Mouse (Mus musculus): ENCODE measurements at regions not wholly inside any gene's neighbourhood (a gene's known extent, or its start where the extent isn't known, plus 50 kb on each side); places are given as distances from the start of the nearest gene placed in this dataset.

DNA sequence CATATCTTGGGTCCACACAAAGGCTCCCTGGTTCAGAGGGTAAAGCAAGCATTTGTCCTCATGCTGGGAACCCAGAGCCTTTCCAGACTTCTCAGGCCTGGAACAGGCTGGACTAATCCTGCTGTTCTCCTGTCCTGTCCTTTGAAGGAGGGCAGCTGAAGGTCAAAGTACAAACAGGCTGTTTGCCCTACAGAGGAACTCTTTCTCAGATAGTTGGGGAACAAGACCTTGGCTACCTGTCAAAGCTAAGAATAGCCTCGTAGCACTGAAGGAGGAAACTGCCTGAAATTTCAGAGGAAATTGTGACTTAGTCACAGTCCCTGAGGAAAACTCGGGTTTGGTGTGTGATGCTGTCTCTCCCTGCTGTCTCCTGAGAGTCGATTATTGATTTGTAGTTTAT lies 245.6 kb upstream of the N4bp1 start:
- in situ Hi-C loops (cut with MboI, MseI), result no loop called here

DNA sequence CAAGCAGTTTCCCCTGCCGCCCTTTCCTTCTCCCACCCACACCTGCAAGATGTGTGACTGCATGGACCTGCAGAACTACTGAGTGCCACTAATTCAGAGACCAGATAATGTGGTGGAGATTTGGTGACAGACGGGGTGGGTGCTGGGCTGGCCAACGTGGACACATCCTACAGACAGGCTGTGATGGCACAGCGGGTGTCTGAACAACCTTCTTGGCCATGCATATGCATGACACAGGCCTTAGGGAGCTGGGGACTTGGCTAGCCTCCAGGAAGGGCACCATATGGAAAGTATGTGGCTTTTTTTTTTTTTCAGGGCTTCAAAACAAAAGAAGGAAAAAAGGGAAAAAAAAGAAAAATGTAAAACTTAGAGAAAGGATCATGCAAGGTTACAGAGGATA lies 243.5 kb upstream of the N4bp1 start:
- in situ Hi-C loops (cut with MboI, MseI), result no loop called here

- in situ Hi-C loops (cut with MboI, MseI), result no loop called here
Measured at GRCm38 (mm10) chr8:87116190-87116765, 231.2 kb upstream of the N4bp1 start.

DNA sequence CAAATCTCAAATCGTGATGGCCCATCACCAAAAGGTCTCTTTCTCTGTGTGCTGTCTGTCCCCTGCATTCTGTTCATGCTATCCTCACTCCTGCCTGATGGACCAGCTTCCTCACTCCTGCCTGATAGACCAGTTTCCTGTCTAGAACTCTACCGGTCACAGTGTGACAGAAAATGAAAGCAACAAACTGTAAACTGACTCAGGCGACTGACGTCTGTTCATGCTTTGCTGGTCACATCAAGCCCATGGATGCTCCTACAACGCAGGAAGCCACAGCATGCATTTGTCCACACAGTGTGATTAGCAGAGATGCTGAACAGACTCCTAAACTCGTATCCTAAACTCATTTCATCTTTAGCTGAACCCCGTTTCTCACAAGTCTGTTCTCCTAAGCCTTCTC lies 227.3 kb upstream of the N4bp1 start:
- in situ Hi-C loops (cut with MboI, MseI), result no loop called here

- in situ Hi-C loops (cut with MboI, MseI), result no loop called here
Measured at GRCm38 (mm10) chr8:87105106-87105505, 220.0 kb upstream of the N4bp1 start.

GRCm38 (mm10) chr8:87095211-87095610 lies 210.2 kb upstream of the N4bp1 start:
- in situ Hi-C loops (cut with MboI, MseI), result no loop called here

GRCm38 (mm10) chr8:87094685-87095084 lies 209.6 kb upstream of the N4bp1 start:
- in situ Hi-C loops (cut with MboI, MseI), result no loop called here

- in situ Hi-C loops (cut with MboI, MseI), result no loop called here
Measured at GRCm38 (mm10) chr8:87093716-87094115, 208.7 kb upstream of the N4bp1 start.

DNA sequence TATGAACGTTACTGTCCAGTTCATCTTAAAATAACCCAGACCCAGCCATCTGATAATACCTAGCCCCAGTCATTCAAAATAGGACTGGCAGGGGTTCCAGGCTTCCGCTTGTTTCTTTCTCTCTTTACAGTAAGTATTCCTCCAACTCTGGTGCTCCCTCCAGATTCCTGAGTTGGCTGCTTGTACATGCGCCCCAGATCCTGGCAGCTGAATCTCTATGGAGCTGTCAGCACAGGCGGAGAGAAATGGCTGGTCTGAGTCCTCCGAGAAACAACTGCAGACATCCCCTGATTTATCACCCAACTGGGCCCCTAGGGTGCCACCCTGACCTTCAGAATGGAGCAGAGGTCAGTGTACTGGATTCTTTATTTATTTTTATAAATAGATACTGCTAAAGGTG lies 208.0 kb upstream of the N4bp1 start:
- in situ Hi-C loops (cut with MboI, MseI), result no loop called here

GRCm38 (mm10) chr8:87087451-87088095 lies 202.5 kb upstream of the N4bp1 start:
- in situ Hi-C loops (cut with MboI, MseI), result loop anchor here in 1 of 2 experiments (5.0 kb wide), 1 partner anchor 435 kb away; no protein-coding TSS in a partner anchor

- in situ Hi-C loops (cut with MboI, MseI), result no loop called here
Measured at GRCm38 (mm10) chr8:87078260-87078659, 193.2 kb upstream of the N4bp1 start.

- in situ Hi-C loops (cut with MboI, MseI), result no loop called here
Measured at GRCm38 (mm10) chr8:87075921-87076320, 190.9 kb upstream of the N4bp1 start.

GRCm38 (mm10) chr8:87071224-87071623 lies 186.2 kb upstream of the N4bp1 start:
- in situ Hi-C loops (cut with MboI, MseI), result no loop called here

GRCm38 (mm10) chr8:87067106-87067505 lies 182.0 kb upstream of the N4bp1 start:
- in situ Hi-C loops (cut with MboI, MseI), result loop anchor here in 1 of 2 experiments (10.0 kb wide), 1 partner anchor 1702 kb away; no protein-coding TSS in a partner anchor

GRCm38 (mm10) chr8:87064768-87065167 lies 179.7 kb upstream of the N4bp1 start:
- in situ Hi-C loops (cut with MboI, MseI), result loop anchor here in 1 of 2 experiments (10.0 kb wide), 1 partner anchor 1700 kb away; no protein-coding TSS in a partner anchor

DNA sequence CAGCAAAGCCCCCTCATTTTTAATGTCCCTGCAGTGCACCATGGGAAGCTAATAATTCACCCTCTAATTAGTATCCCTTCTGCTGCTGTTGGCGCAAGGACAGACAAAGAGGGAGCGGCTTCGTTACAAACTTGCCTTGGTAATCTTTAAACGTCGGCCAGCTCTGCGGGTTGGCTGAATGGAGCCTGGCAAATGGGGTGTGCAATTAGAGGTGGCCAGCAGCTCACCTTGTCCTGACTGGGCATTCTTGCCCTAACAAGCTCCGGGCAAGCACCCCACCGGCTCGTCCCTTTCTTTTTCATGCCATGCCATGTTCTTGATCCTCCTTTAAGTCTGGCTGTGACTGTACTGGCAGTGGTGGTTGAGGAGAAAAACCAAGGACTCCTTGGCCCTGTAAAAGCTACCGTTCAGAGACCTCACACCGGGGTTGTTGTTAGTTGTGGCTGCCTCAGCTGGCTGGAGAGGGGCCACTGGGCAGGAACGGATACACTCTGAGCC lies 179.2 kb upstream of the N4bp1 start:
- in situ Hi-C loops (cut with MboI, MseI), result loop anchor here in 1 of 2 experiments (10.0 kb wide), 1 partner anchor 1699 kb away; no protein-coding TSS in a partner anchor

GRCm38 (mm10) chr8:87063588-87063987 lies 178.5 kb upstream of the N4bp1 start:
- in situ Hi-C loops (cut with MboI, MseI), result loop anchor here in 1 of 2 experiments (10.0 kb wide), 1 partner anchor 1699 kb away; no protein-coding TSS in a partner anchor

GRCm38 (mm10) chr8:87049746-87050145 lies 164.7 kb upstream of the N4bp1 start:
- in situ Hi-C loops (cut with MboI, MseI), result no loop called here

- in situ Hi-C loops (cut with MboI, MseI), result no loop called here
Measured at GRCm38 (mm10) chr8:87049196-87049595, 164.1 kb upstream of the N4bp1 start.

- in situ Hi-C loops (cut with MboI, MseI), result no loop called here
Measured at GRCm38 (mm10) chr8:87046590-87046989, 161.5 kb upstream of the N4bp1 start.

DNA sequence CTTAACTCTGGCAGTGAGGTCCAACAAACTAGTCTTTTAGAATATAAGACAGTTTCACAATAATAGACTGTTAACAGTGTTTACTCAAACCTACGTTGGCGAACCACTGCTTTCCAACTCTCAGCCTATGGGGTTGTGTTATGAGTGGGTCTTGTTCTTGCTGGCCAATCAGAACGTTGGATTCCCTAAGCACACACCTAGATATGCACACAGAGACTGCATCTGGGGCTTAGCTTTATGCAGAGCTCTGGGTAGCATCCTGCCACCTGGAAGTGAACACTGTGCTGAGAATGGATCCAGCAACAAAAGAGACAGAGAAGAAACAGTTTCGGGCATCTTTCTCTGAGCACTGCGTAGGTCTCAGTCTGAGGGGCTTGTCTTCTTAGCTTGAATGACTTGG lies 158.0 kb upstream of the N4bp1 start:
- in situ Hi-C loops (cut with MboI, MseI), result no loop called here

DNA sequence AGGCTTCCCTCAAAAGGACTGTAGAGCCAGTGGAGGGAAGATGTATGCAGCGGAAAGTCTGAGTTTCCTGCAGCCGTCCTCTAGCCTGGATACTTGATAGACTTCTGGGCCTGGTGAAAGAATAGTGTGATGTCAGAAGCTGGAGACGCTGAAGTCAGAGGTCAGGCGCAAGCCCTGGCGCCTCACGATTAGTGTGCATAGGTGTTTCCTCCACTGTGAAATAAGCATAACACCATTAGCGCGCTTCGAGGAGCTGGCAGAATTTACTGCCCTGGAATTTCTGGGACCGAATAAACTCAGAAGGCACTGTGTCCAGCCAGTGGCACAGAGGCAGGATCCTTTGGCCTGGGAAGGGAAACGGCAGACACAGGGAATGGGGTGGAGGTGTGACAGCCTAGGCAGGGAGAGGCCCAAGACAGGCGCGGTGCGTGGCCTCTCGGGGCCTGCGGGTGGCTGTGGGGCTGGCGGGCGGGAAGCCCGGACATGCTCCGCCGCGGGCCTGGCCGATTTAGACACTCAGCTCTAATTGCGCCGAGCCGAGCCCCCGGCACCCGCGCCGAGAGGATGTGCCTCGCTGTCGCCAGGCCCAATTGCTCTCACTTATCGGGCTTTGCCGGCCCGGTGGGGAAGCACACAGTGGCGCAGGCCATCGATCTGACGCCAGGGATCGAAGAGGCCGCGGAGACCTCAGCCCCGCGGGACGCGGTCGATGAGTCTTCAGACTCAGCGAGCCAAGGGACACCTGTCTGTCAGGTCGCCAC lies 152.7 kb upstream of the N4bp1 start:
- in situ Hi-C loops (cut with MboI, MseI), result no loop called here

Measured in T-helper 17 cell (primary cell).